Mouse (Mus musculus) T-cell, adult 2 months (primary cell): ENCODE data around the gene Psmg1.
"Not testable (repeated sequence)": the region's sequence is repeated elsewhere in the genome, so short reads cannot be mapped to it uniquely, and the experiment has no call there.

Experiments
- DNase-seq: peaks from one replicate; pipeline ENCODE4 v3.0.0; 2022; ENCODE audit warnings: low spot score

Psmg1 gene

GRCm38 (mm10) chr16:95990462-95991121 lies at the start of gene Psmg1:
Psmg1 (minus strand) TSS chr16:95990960.
- DNase-seq, result peak; percentile 95

GRCm38 (mm10) chr16:96039538-96039937 lies 48.8 kb upstream of the Psmg1 start:
- DNase-seq, result no peak

GRCm38 (mm10) chr16:96034473-96034872 lies 43.7 kb upstream of the Psmg1 start:
- no peak for DNase-seq

GRCm38 (mm10) chr16:96032368-96033043 lies 41.7 kb upstream of the Psmg1 start:
- DNase-seq, result no peak

- DNase-seq, result peak; percentile 19
These were observed 39.8 kb upstream of the Psmg1 start for GRCm38 (mm10) chr16:96030476-96031102.

GRCm38 (mm10) chr16:96026256-96026655 lies 35.5 kb upstream of the Psmg1 start:
- DNase-seq, result no peak

- DNase-seq, result no peak
These were observed 34.5 kb upstream of the Psmg1 start for GRCm38 (mm10) chr16:96025244-96025643.

GRCm38 (mm10) chr16:96021045-96021444 lies 30.3 kb upstream of the Psmg1 start:
- DNase-seq, result no peak

GRCm38 (mm10) chr16:96009124-96009523 lies 18.4 kb upstream of the Psmg1 start:
- DNase-seq, result not testable (repeated sequence)

- not testable (repeated sequence) for DNase-seq
These were observed 13.5 kb upstream of the Psmg1 start for GRCm38 (mm10) chr16:96004278-96004677.

- DNase-seq, result peak; percentile 83
These were observed 8.5 kb upstream of the Psmg1 start for GRCm38 (mm10) chr16:95999291-95999690.

GRCm38 (mm10) chr16:95996156-95996555 lies 5.4 kb upstream of the Psmg1 start:
- DNase-seq, result no peak

GRCm38 (mm10) chr16:95994576-95994975 lies 3.8 kb upstream of the Psmg1 start:
- DNase-seq, result peak; percentile 18

GRCm38 (mm10) chr16:95992596-95992995 lies 1.8 kb upstream of the Psmg1 start:
- DNase-seq, result no peak

- peak; percentile 11 for DNase-seq
These were observed 551 bp upstream of the Psmg1 start for GRCm38 (mm10) chr16:95991122-95991900.

- DNase-seq, result peak; percentile 46
These were observed 5.8 kb downstream of the Psmg1 start for GRCm38 (mm10) chr16:95984911-95985310.

GRCm38 (mm10) chr16:95983601-95984000 lies 7.2 kb downstream of the Psmg1 start:
- peak; percentile 32 for DNase-seq

- DNase-seq, result no peak
These were observed 19.9 kb downstream of the Psmg1 start for GRCm38 (mm10) chr16:95970841-95971240.

GRCm38 (mm10) chr16:95967455-95967854 lies 23.3 kb downstream of the Psmg1 start:
- DNase-seq, result no peak

- peak; percentile 19 for DNase-seq
These were observed 26.2 kb downstream of the Psmg1 start for GRCm38 (mm10) chr16:95964427-95965023.

GRCm38 (mm10) chr16:95961484-95961883 lies 29.3 kb downstream of the Psmg1 start:
- DNase-seq, result not testable (repeated sequence)

GRCm38 (mm10) chr16:95960689-95961088 lies 30.1 kb downstream of the Psmg1 start:
- DNase-seq, result not testable (repeated sequence)
